30 mouse cellular contexts compared by ENCODE assay signal in genomic region chr6:101059058-101059457, GRCm38 (mm10).
A peak's percentile ranks its signal among the peaks of the same experiment; 100 is the strongest.
DNase-seq lines count a peak whose midpoint lies in the region; ATAC-seq lines count a peak whose summit lies in the region.
"Had no signal": no experiment of that assay in that cellular context is flagged by ENCODE, and none has a peak within 500 bp of the region (broad histone marks: within the 10 kb centered on the region; RNA-seq: fewer than 3 reads in every experiment).

No protein-coding gene starts in this region.

- H3K4me1 ChIP-seq in hindbrain, embryonic 11.5 days (replicated peaks; ENCODE audit: control insufficient read depth, insufficient read depth, low read length): no peaks in the 10 kb centered on the region
- H3K4me1 ChIP-seq in hindbrain, embryonic 10.5 days (replicated peaks): no peaks in the 10 kb centered on the region
- H3K4me1 ChIP-seq in neural tube, embryonic 13.5 days (replicated peaks): peaks cover 8% of the 10 kb centered on the region; the same call in 1 of the 2 replicates
- H3K4me1 ChIP-seq in neural tube, embryonic 15.5 days: peaks cover 7% of the 10 kb centered on the region
- H3K4me1 ChIP-seq in hindbrain, embryonic 16.5 days (ENCODE audit: control insufficient read depth, insufficient read depth, low read depth, low read length): no peaks in the 10 kb centered on the region
- H3K4me1 ChIP-seq: embryonic facial prominence, embryonic 12.5 days; liver, embryonic 15.5 days; lung, embryonic 15.5 days; megakaryocyte, embryonic 14.5 days had no signal

- H3K27ac ChIP-seq in hindbrain, embryonic 11.5 days (ENCODE audit: low read depth, low read length): no peak overlapping the region
- H3K27ac ChIP-seq in hindbrain, embryonic 10.5 days: no peak overlapping the region
- H3K27ac ChIP-seq in neural tube, embryonic 13.5 days (replicated peaks): no peak overlapping the region
- H3K27ac ChIP-seq in neural tube, embryonic 15.5 days (replicated peaks): no peak overlapping the region
- H3K27ac ChIP-seq in hindbrain, embryonic 16.5 days (ENCODE audit: low read depth, low read length): no peak overlapping the region
- H3K27ac ChIP-seq: embryonic facial prominence, embryonic 12.5 days; forebrain, embryonic 10.5 days; limb, embryonic 12.5 days; liver, embryonic 15.5 days; lung, embryonic 15.5 days; midbrain, embryonic 12.5 days; stomach, postnatal 0 days had no signal

- DNase-seq in hindbrain, embryonic 11.5 days (ENCODE audit: low spot score): no peak
- DNase-seq in hindbrain, embryonic 10.5 days (ENCODE audit: low spot score): no peak
- DNase-seq in gastrocnemius, postnatal 25 days: no peak
- no peak for DNase-seq in spleen, postnatal 36 days (ENCODE audit: low spot score in 2 of 2)
- DNase-seq: adrenal gland, postnatal 14 days; cerebellum, adult 11-12 months; cerebellum, postnatal 25 days; forebrain, postnatal 0 days; gastrocnemius, postnatal 10 days; heart, postnatal 14 days; kidney, adult 9 months; kidney, postnatal 14 days; layer of hippocampus, adult 9-11 months; lung, postnatal 36 days; spleen, adult 18-20 months; thymus, adult 18-20 months; thymus, postnatal 25 days had no signal

- no peak overlapping the region for H3K4me3 ChIP-seq in hindbrain, embryonic 11.5 days (ENCODE audit: low read depth, low read length)
- no peak overlapping the region for H3K4me3 ChIP-seq in hindbrain, embryonic 10.5 days
- no peak overlapping the region for H3K4me3 ChIP-seq in neural tube, embryonic 13.5 days
- H3K4me3 ChIP-seq in neural tube, embryonic 15.5 days (replicated peaks): no peak overlapping the region
- no peak overlapping the region for H3K4me3 ChIP-seq in hindbrain, embryonic 16.5 days (ENCODE audit: low read length)
- H3K4me3 ChIP-seq: embryonic facial prominence, embryonic 12.5 days; forebrain, embryonic 10.5 days; limb, embryonic 12.5 days; liver, embryonic 15.5 days; lung, embryonic 15.5 days; megakaryocyte, embryonic 14.5 days; midbrain, embryonic 12.5 days had no signal

- no peak overlapping the region for H3K9ac ChIP-seq in hindbrain, embryonic 11.5 days (ENCODE audit: low read depth, low read length)
- H3K9ac ChIP-seq in neural tube, embryonic 13.5 days: no peak overlapping the region
- H3K9ac ChIP-seq in neural tube, embryonic 15.5 days (replicated peaks): no peak overlapping the region
- H3K9ac ChIP-seq in hindbrain, embryonic 16.5 days (ENCODE audit: low read depth, low read length): no peak overlapping the region
- H3K9ac ChIP-seq: embryonic facial prominence, embryonic 12.5 days; forebrain, postnatal 0 days; limb, embryonic 12.5 days; liver, embryonic 15.5 days; lung, embryonic 15.5 days; midbrain, embryonic 12.5 days had no signal

- H3K36me3 ChIP-seq in hindbrain, embryonic 11.5 days (ENCODE audit: control insufficient read depth, insufficient read depth, low read length): no peaks in the 10 kb centered on the region
- H3K36me3 ChIP-seq in hindbrain, embryonic 10.5 days: no peaks in the 10 kb centered on the region
- H3K36me3 ChIP-seq in neural tube, embryonic 13.5 days: no peaks in the 10 kb centered on the region
- H3K36me3 ChIP-seq in neural tube, embryonic 15.5 days: no peaks in the 10 kb centered on the region
- H3K36me3 ChIP-seq in hindbrain, embryonic 16.5 days (ENCODE audit: control insufficient read depth, insufficient read depth, low read length): no peaks in the 10 kb centered on the region
- H3K36me3 ChIP-seq: embryonic facial prominence, embryonic 12.5 days; forebrain, embryonic 10.5 days; limb, embryonic 12.5 days; liver, embryonic 15.5 days; lung, embryonic 15.5 days; midbrain, embryonic 12.5 days had no signal

- H3K27me3 ChIP-seq in hindbrain, embryonic 11.5 days (ENCODE audit: control insufficient read depth, insufficient read depth, low read length): no peaks in the 10 kb centered on the region
- no peaks in the 10 kb centered on the region for H3K27me3 ChIP-seq in hindbrain, embryonic 10.5 days (ENCODE audit: insufficient read depth, poor library complexity, severe bottlenecking)
- no peaks in the 10 kb centered on the region for H3K27me3 ChIP-seq in neural tube, embryonic 13.5 days
- H3K27me3 ChIP-seq in neural tube, embryonic 15.5 days (replicated peaks): 0 out of 2 replicates have a peak, but pooled peaks cover 3% of the 10 kb centered on the region
- H3K27me3 ChIP-seq in hindbrain, embryonic 16.5 days (replicated peaks; ENCODE audit: control insufficient read depth, insufficient read depth, low read length): no peaks in the 10 kb centered on the region
- H3K27me3 ChIP-seq: embryonic facial prominence, embryonic 12.5 days; limb, embryonic 12.5 days; liver, embryonic 15.5 days; lung, embryonic 15.5 days; megakaryocyte, embryonic 14.5 days had no signal

- no peaks in the 10 kb centered on the region for H3K9me3 ChIP-seq in hindbrain, embryonic 11.5 days (ENCODE audit: control insufficient read depth, low read length)
- no peaks in the 10 kb centered on the region for H3K9me3 ChIP-seq in hindbrain, embryonic 10.5 days
- H3K9me3 ChIP-seq in neural tube, embryonic 13.5 days: no peaks in the 10 kb centered on the region
- no peaks in the 10 kb centered on the region for H3K9me3 ChIP-seq in neural tube, embryonic 15.5 days (replicated peaks)
- no peaks in the 10 kb centered on the region for H3K9me3 ChIP-seq in hindbrain, embryonic 16.5 days (ENCODE audit: control insufficient read depth, low read length)
- H3K9me3 ChIP-seq: embryonic facial prominence, embryonic 12.5 days; forebrain, embryonic 10.5 days; limb, embryonic 12.5 days; liver, embryonic 15.5 days; lung, embryonic 15.5 days; midbrain, embryonic 12.5 days had no signal

- ATAC-seq in hindbrain, embryonic 11.5 days (ENCODE audit: low FRiP score): peak; percentile 38; the same call in 1 of the 2 replicates
- peak; percentile 63; the same call in 1 of the 2 replicates for ATAC-seq in neural tube, embryonic 13.5 days (ENCODE audit: low read depth)
- no peak for ATAC-seq in neural tube, embryonic 15.5 days (ENCODE audit: low FRiP score)
- ATAC-seq in hindbrain, embryonic 16.5 days: peak; percentile 71; the same call in 1 of the 2 replicates
- ATAC-seq: CD4-positive, CD25-positive, alpha-beta regulatory T cell, adult 4 months; forebrain, postnatal 0 days; intestine, embryonic 16.5 days had no signal

- 51% methylated on average over 8 of the region's 8 CpGs for WGBS in hindbrain, embryonic 11.5 days
- 74% methylated on average over 8 of the region's 8 CpGs for WGBS in hindbrain, embryonic 10.5 days
- 25% methylated on average over 8 of the region's 8 CpGs for WGBS in neural tube, embryonic 13.5 days
- 15% methylated on average over 8 of the region's 8 CpGs for WGBS in neural tube, embryonic 15.5 days
- 21% methylated on average over 8 of the region's 8 CpGs for WGBS in hindbrain, embryonic 16.5 days

- H3K4me2 ChIP-seq in hindbrain, embryonic 11.5 days (replicated peaks; ENCODE audit: low read depth, low read length): no peak overlapping the region
- no peak overlapping the region for H3K4me2 ChIP-seq in neural tube, embryonic 13.5 days
- no peak overlapping the region for H3K4me2 ChIP-seq in neural tube, embryonic 15.5 days
- no peak overlapping the region for H3K4me2 ChIP-seq in hindbrain, embryonic 16.5 days (ENCODE audit: low read length)
- H3K4me2 ChIP-seq: embryonic facial prominence, embryonic 12.5 days; limb, embryonic 12.5 days; liver, embryonic 15.5 days; lung, embryonic 15.5 days; midbrain, embryonic 12.5 days had no signal
